Comparison of ENCODE assay signal across 17 mouse cellular contexts in the genomic region with DNA sequence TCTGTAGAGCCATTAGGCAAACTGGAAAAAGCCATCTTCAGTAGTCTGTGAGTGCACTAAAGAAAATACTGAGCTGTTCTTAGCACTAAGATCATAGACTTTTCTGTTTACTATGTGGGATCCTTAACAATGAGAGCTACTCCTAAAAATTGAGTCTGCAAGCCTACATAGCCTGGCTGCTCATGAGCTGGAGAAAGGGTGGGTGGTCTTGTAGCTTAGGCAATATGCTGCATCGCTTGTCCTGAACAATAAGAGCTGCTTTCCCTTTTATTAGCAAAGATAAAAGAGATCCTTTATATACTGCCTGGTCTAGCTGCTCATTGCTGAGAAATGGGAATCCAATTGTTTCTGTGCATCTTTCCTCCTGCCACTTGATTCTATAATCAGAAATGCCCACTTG.
DNase-seq lines count a peak whose midpoint lies in the region; ATAC-seq and TF ChIP-seq lines count a peak whose summit lies in the region.
"Had no signal": no experiment of that assay in that cellular context is flagged by ENCODE, and none has a peak within 500 bp of the region (broad histone marks: within the 10 kb centered on the region; RNA-seq: fewer than 3 reads in every experiment).

No protein-coding gene starts in this region.

- no peak for DNase-seq in frontal cortex, adult 2 months (ENCODE audit: extremely low spot score in 1 of 2, low spot score in 1 of 2)
- DNase-seq in neural tube, embryonic 10.5 days (ENCODE audit: extremely low spot score, low spot score): no peak
- DNase-seq in kidney, adult 18-20 months: no peak
- DNase-seq in thymus, adult 2 months: no peak
- DNase-seq in thymus, postnatal 36 days: no peak
- DNase-seq: adrenal gland, postnatal 10 days; cerebellum, adult 11-12 months; cerebellum, postnatal 36 days; heart, postnatal 14 days; kidney, adult 8-10 months; kidney, postnatal 36 days; right cerebral cortex, adult 18-20 months had no signal

- H3K9ac ChIP-seq in neural tube, embryonic 12.5 days: no peak overlapping the region
- no peak overlapping the region for H3K9ac ChIP-seq in midbrain, embryonic 12.5 days (replicated peaks)
- H3K9ac ChIP-seq: limb, embryonic 15.5 days had no signal

- H3K4me3 ChIP-seq in neural tube, embryonic 12.5 days: no peak overlapping the region
- H3K4me3 ChIP-seq in midbrain, embryonic 12.5 days: no peak overlapping the region
- no peak overlapping the region for H3K4me3 ChIP-seq in thymus, adult 2 months (ENCODE audit: control insufficient read depth, insufficient read depth, low read length)
- H3K4me3 ChIP-seq: heart, embryonic 10.5 days; limb, embryonic 15.5 days had no signal

- H3K4me2 ChIP-seq in neural tube, embryonic 12.5 days (replicated peaks): no peak overlapping the region
- no peak overlapping the region for H3K4me2 ChIP-seq in midbrain, embryonic 12.5 days (replicated peaks)
- H3K4me2 ChIP-seq: limb, embryonic 15.5 days had no signal

- WGBS in neural tube, embryonic 12.5 days: 28% methylated on average over 1 of the region's 1 CpGs
- WGBS in midbrain, embryonic 12.5 days: 9% methylated on average over 1 of the region's 1 CpGs
- WGBS in thymus, adult 2 months: 98% methylated on average over 1 of the region's 1 CpGs

- H3K9me3 ChIP-seq in neural tube, embryonic 12.5 days: no peaks in the 10 kb centered on the region
- no peaks in the 10 kb centered on the region for H3K9me3 ChIP-seq in midbrain, embryonic 12.5 days
- H3K9me3 ChIP-seq: heart, embryonic 10.5 days; limb, embryonic 15.5 days had no signal

- no peak for TF ChIP-seq POLR2A in thymus, adult 2 months (IDR thresholded peaks at IDR 0.05; ENCODE audit: control insufficient read depth, extremely low read depth, insufficient read depth, low read length, poor library complexity)

- ATAC-seq in frontal cortex, adult (ENCODE audit: low TSS enrichment): peak; percentile 53
- ATAC-seq in neural tube, embryonic 12.5 days (ENCODE audit: low FRiP score, low read depth): peak; percentile 56; the same call in 1 of the 2 replicates
- ATAC-seq in midbrain, embryonic 12.5 days (ENCODE audit: low FRiP score, low read depth): peak; percentile 38; the same call in 1 of the 2 replicates

- no peaks in the 10 kb centered on the region for H3K27me3 ChIP-seq in neural tube, embryonic 12.5 days (replicated peaks)
- no peaks in the 10 kb centered on the region; the same call in 1 of the 2 replicates for H3K27me3 ChIP-seq in midbrain, embryonic 12.5 days
- no peaks in the 10 kb centered on the region for H3K27me3 ChIP-seq in thymus, adult 2 months (ENCODE audit: control insufficient read depth, insufficient read depth, low read length)
- H3K27me3 ChIP-seq: limb, embryonic 15.5 days had no signal

- no peak for TF ChIP-seq CTCF in thymus, adult 2 months (IDR thresholded peaks at IDR 0.05; ENCODE audit: borderline replicate concordance, control insufficient read depth, extremely low read depth, insufficient read depth, low read length, poor library complexity)

- H3K36me3 ChIP-seq in neural tube, embryonic 12.5 days: no peaks in the 10 kb centered on the region
- no peaks in the 10 kb centered on the region for H3K36me3 ChIP-seq in midbrain, embryonic 12.5 days
- H3K36me3 ChIP-seq in thymus, adult 2 months (ENCODE audit: control insufficient read depth, insufficient read depth, low read length): no peaks in the 10 kb centered on the region
- H3K36me3 ChIP-seq: heart, embryonic 10.5 days; limb, embryonic 15.5 days had no signal

- H3K4me1 ChIP-seq in neural tube, embryonic 12.5 days: no peaks in the 10 kb centered on the region; the same call in 1 of the 2 replicates
- peaks cover 21% of the 10 kb centered on the region for H3K4me1 ChIP-seq in midbrain, embryonic 12.5 days
- no peaks in the 10 kb centered on the region for H3K4me1 ChIP-seq in thymus, adult 2 months (replicated peaks; ENCODE audit: control insufficient read depth, insufficient read depth, low read length)
- H3K4me1 ChIP-seq: heart, embryonic 10.5 days; limb, embryonic 15.5 days had no signal

- H3K27ac ChIP-seq in neural tube, embryonic 12.5 days: no peak overlapping the region
- no peak overlapping the region for H3K27ac ChIP-seq in midbrain, embryonic 12.5 days (replicated peaks)
- H3K27ac ChIP-seq in thymus, adult 2 months (ENCODE audit: control insufficient read depth, insufficient read depth, low read length): no peak overlapping the region
- H3K27ac ChIP-seq: heart, embryonic 10.5 days; limb, embryonic 15.5 days had no signal
